Comparison of ENCODE assay signal across 9 mouse cellular contexts in genomic region chr13:99675951-99676350, GRCm38 (mm10).
A peak's percentile ranks its signal among the peaks of the same experiment; 100 is the strongest.
DNase-seq lines count a peak whose midpoint lies in the region; ATAC-seq lines count a peak whose summit lies in the region.
"Had no signal": no experiment of that assay in that cellular context is flagged by ENCODE, and none has a peak within 500 bp of the region (broad histone marks: within the 10 kb centered on the region; RNA-seq: fewer than 3 reads in every experiment).

No protein-coding gene starts in this region.

- H3K27me3 ChIP-seq in forebrain, embryonic 15.5 days = 0 out of 2 replicates have a peak, but pooled peaks cover under 1% of the 10 kb centered on the region

- intact Hi-C loops in left cerebral cortex, postnatal 10 days (cut with DNase I) = no loop called here

- H3K9ac ChIP-seq in forebrain, embryonic 15.5 days (replicated peaks) = no peak overlapping the region

- H3K4me3 ChIP-seq in forebrain, embryonic 15.5 days = no peak overlapping the region

- DNase-seq in adrenal gland, postnatal 10 days = peak; percentile 46
- no peak for DNase-seq in adrenal gland, adult 2 months
- DNase-seq in NIH3T3 (ENCODE audit: low read depth) = peak; percentile 26
- peak; percentile 30 to 48 for DNase-seq in left cerebral cortex, postnatal 10 days (ENCODE audit: extremely low spot score in 1 of 2, low spot score in 2 of 2)
- DNase-seq in natural killer cell, adult 2 months (ENCODE audit: low spot score in 2 of 2) = no peak
- no peak for DNase-seq in ovary, postnatal 10 days (ENCODE audit: low spot score)

- WGBS in forebrain, embryonic 15.5 days = 22% methylated on average over 5 of the region's 5 CpGs

- H3K27ac ChIP-seq in forebrain, embryonic 15.5 days (replicated peaks) = 0 out of 2 replicates have a peak overlapping the region, but pooled peaks have one; percentile 46

- peak; percentile 47; the same call in 1 of the 2 replicates for ATAC-seq in forebrain, embryonic 15.5 days (replicated peaks)
- ATAC-seq in inflammation-experienced regulatory T-cells, adult 6 months = no peak
- ATAC-seq: intestine, postnatal 0 days had no signal

- no peak overlapping the region for H3K4me2 ChIP-seq in forebrain, embryonic 15.5 days (replicated peaks)

- no peaks in the 10 kb centered on the region for H3K36me3 ChIP-seq in forebrain, embryonic 15.5 days

- no peaks in the 10 kb centered on the region; the same call in 1 of the 2 replicates for H3K9me3 ChIP-seq in forebrain, embryonic 15.5 days

- peaks cover 36% of the 10 kb centered on the region for H3K4me1 ChIP-seq in forebrain, embryonic 15.5 days

Comparison
In these comparisons a context has a peak if more than half of its experiments do, and no peak if none do; other contexts are left out.
1. DNase-seq: peak in adrenal gland, postnatal 10 days (single experiment), NIH3T3 (single experiment) and left cerebral cortex, postnatal 10 days (2 of 2); none in adrenal gland, adult 2 months (single experiment), natural killer cell, adult 2 months (0 of 2) and ovary, postnatal 10 days (single experiment).